ENCODE assay signal across 11 mouse cellular contexts in genomic region chrX:153640615-153641014, GRCm38 (mm10). TPM values are rescaled to one million over a fixed set of nuclear protein-coding genes. Genes with fewer than 3 reads are reported as not detected.
DNase-seq lines count a peak whose midpoint lies in the region; ATAC-seq and TF ChIP-seq lines count a peak whose summit lies in the region.
"Had no signal": no experiment of that assay in that cellular context is flagged by ENCODE, and none has a peak within 500 bp of the region (broad histone marks: within the 10 kb centered on the region; RNA-seq: fewer than 3 reads in every experiment).

No protein-coding gene starts in this region.

- H3K36me3 ChIP-seq in E14TG2a.4 (ENCODE audit: insufficient read depth, low read length) = no peaks in the 10 kb centered on the region
- H3K36me3 ChIP-seq in liver, embryonic 14.5 days (replicated peaks; ENCODE audit: control insufficient read depth, insufficient read depth, low read depth) = no peaks in the 10 kb centered on the region
- no peaks in the 10 kb centered on the region for H3K36me3 ChIP-seq in forebrain, embryonic 15.5 days
- H3K36me3 ChIP-seq in midbrain, embryonic 10.5 days = no peaks in the 10 kb centered on the region

- 40% methylated on average over 3 of the region's 3 CpGs for WGBS in liver, embryonic 14.5 days (ENCODE audit: insufficient replicate concordance)
- WGBS in forebrain, embryonic 15.5 days = 79% methylated on average over 3 of the region's 3 CpGs
- 73% methylated on average over 3 of the region's 3 CpGs for WGBS in midbrain, embryonic 10.5 days

- no peaks in the 10 kb centered on the region for H3K27me3 ChIP-seq in E14TG2a.4 (ENCODE audit: insufficient read depth, low read length)
- H3K27me3 ChIP-seq in liver, embryonic 14.5 days (ENCODE audit: control insufficient read depth, insufficient read depth, low read length) = no peaks in the 10 kb centered on the region
- H3K27me3 ChIP-seq in forebrain, embryonic 15.5 days = no peaks in the 10 kb centered on the region
- no peaks in the 10 kb centered on the region for H3K27me3 ChIP-seq in midbrain, embryonic 10.5 days (ENCODE audit: low read depth, poor library complexity, severe bottlenecking)

- ATAC-seq in liver, embryonic 14.5 days (ENCODE audit: insufficient read depth) = no peak
- no peak for ATAC-seq in forebrain, embryonic 15.5 days (replicated peaks)

- H3K4me1 ChIP-seq in E14TG2a.4 (replicated peaks; ENCODE audit: low read depth, low read length) = no peaks in the 10 kb centered on the region
- H3K4me1 ChIP-seq in liver, embryonic 14.5 days (replicated peaks; ENCODE audit: control insufficient read depth in 2 of 2, insufficient read depth in 2 of 2, low read length in 1 of 2) = no peaks in the 10 kb centered on the region
- no peaks in the 10 kb centered on the region for H3K4me1 ChIP-seq in forebrain, embryonic 15.5 days
- H3K4me1 ChIP-seq in midbrain, embryonic 10.5 days = no peaks in the 10 kb centered on the region

- no peak overlapping the region for H3K27ac ChIP-seq in layer of hippocampus, adult 2 months
- no peak overlapping the region for H3K27ac ChIP-seq in liver, embryonic 14.5 days
- no peak overlapping the region for H3K27ac ChIP-seq in forebrain, embryonic 15.5 days (replicated peaks)
- no peak overlapping the region for H3K27ac ChIP-seq in midbrain, embryonic 10.5 days (replicated peaks)

- no peak overlapping the region for H3K9ac ChIP-seq in liver, embryonic 14.5 days (replicated peaks)
- H3K9ac ChIP-seq in forebrain, embryonic 15.5 days (replicated peaks) = no peak overlapping the region

- peaks cover 6% of the 10 kb centered on the region; the same call in 1 of the 2 replicates for H3K9me3 ChIP-seq in E14TG2a.4 (ENCODE audit: low read length)
- no peaks in the 10 kb centered on the region for H3K9me3 ChIP-seq in liver, embryonic 14.5 days (ENCODE audit: control insufficient read depth, low read length)
- no peaks in the 10 kb centered on the region for H3K9me3 ChIP-seq in forebrain, embryonic 15.5 days
- no peaks in the 10 kb centered on the region for H3K9me3 ChIP-seq in midbrain, embryonic 10.5 days (replicated peaks)

- TF ChIP-seq CTCF in layer of hippocampus, adult 2 months (conservative IDR thresholded peaks at IDR 0.05) = peak; percentile 38
- peak; percentile 70 for TF ChIP-seq CTCF in E14TG2a.4 (conservative IDR thresholded peaks at IDR 0.05; ENCODE audit: low read length)
- peak; percentile 67 for TF ChIP-seq CTCF in liver, embryonic 14.5 days (IDR thresholded peaks at IDR 0.05; ENCODE audit: low read depth)

- no peak overlapping the region for H3K4me3 ChIP-seq in layer of hippocampus, adult 2 months
- no peak overlapping the region for H3K4me3 ChIP-seq in E14TG2a.4 (replicated peaks; ENCODE audit: low read length)
- no peak overlapping the region for H3K4me3 ChIP-seq in liver, embryonic 14.5 days (ENCODE audit: insufficient read depth in 1 of 2, low read depth in 2 of 2, low read length in 2 of 2)
- no peak overlapping the region for H3K4me3 ChIP-seq in forebrain, embryonic 15.5 days
- no peak overlapping the region for H3K4me3 ChIP-seq in midbrain, embryonic 10.5 days
- H3K4me3 ChIP-seq: erythroblast, embryonic 14.5 days had no signal

- no peak for TF ChIP-seq EP300 in liver, embryonic 14.5 days (IDR thresholded peaks at IDR 0.05; ENCODE audit: low read depth)

- no peak for DNase-seq in layer of hippocampus, adult 2 months (ENCODE audit: low spot score in 2 of 2)
- DNase-seq in layer of hippocampus, postnatal 14 days (ENCODE audit: low spot score in 2 of 2) = no peak
- DNase-seq in NIH3T3 (ENCODE audit: low read depth) = peak; percentile 29
- DNase-seq in liver, embryonic 14.5 days (ENCODE audit: low read depth in 3 of 3, low spot score in 3 of 3) = peak in 1 of 3 experiments; percentile 1
- no peak for DNase-seq in midbrain, embryonic 10.5 days (ENCODE audit: low spot score)
- no peak for DNase-seq in urinary bladder, postnatal 10 days (ENCODE audit: low spot score)
- DNase-seq: layer of hippocampus, adult 9-11 months; right cerebral cortex, postnatal 4 days had no signal

- H3K4me2 ChIP-seq in liver, embryonic 14.5 days (ENCODE audit: low read depth) = no peak overlapping the region
- no peak overlapping the region for H3K4me2 ChIP-seq in forebrain, embryonic 15.5 days (replicated peaks)

RNA-seq across cellular contexts. Expression of gene Kctd12b, which starts 55.6 kb away (rescaled TPM):
- total RNA-seq in layer of hippocampus, adult 2 months (2021) = 1 to 10 TPM; 3.4 TPM
- total RNA-seq in layer of hippocampus, postnatal 14 days (2021) = 1 to 10 TPM; 5.2 to 6.5 TPM
- polyA plus RNA-seq in liver, embryonic 14.5 days (2012; rRNA removed) = 0.55 and 0.60 TPM in 2 replicates
- 0.38 and 0.66 TPM in 2 replicates for polyA plus RNA-seq in liver, embryonic 14.5 days (2014; fragmentation: Nextera tagmentation; extraction: Ambion mirVana)
- 1.7 and 2.0 TPM in 2 replicates for polyA plus RNA-seq in forebrain, embryonic 15.5 days (2015; fragmentation: Nextera tagmentation; extraction: Ambion mirVana)
- 4.7 and 4.8 TPM in 2 replicates for polyA plus RNA-seq in midbrain, embryonic 10.5 days (2016; fragmentation: Nextera tagmentation; extraction: Ambion mirVana)
- polyA plus RNA-seq: erythroblast, embryonic 14.5 days had no signal
